Mouse (Mus musculus) ES-Bruce4 (cell line): ENCODE measurements around the gene Podxl2. TPM values are rescaled to one million over a fixed set of nuclear protein-coding genes. Genes with fewer than 3 reads are reported as not detected.

Experiments
- H3K27ac ChIP-seq: 2 replicates; pipeline ENCODE4 v1.5.1; 2012; ENCODE audit warnings: low read length, inconsistent platforms; ENCODE audit not compliant: insufficient read depth
- H3K27me3 ChIP-seq: 2 replicates; pipeline ENCODE4 v1.6.1; 2012; ENCODE audit warnings: mild to moderate bottlenecking, low read length, inconsistent platforms; ENCODE audit not compliant: control insufficient read depth, poor library complexity, insufficient read depth, severe bottlenecking
- H3K36me3 ChIP-seq: 2 replicates; pipeline ENCODE4 v1.6.1; 2012; ENCODE audit warnings: inconsistent platforms, mild to moderate bottlenecking, low read length, moderate library complexity; ENCODE audit not compliant: control insufficient read depth, poor library complexity, insufficient read depth, severe bottlenecking
- H3K4me1 ChIP-seq: one replicate; pipeline ENCODE4 v1.8.1; 2011; ENCODE audit warnings: low read length; ENCODE audit not compliant: control insufficient read depth, insufficient read depth
- H3K4me3 ChIP-seq: 2 replicates; pipeline ENCODE4 v1.5.1; 2011; ENCODE audit warnings: low read depth, mild to moderate bottlenecking, low read length
- H3K9ac ChIP-seq: 2 replicates; pipeline ENCODE4 v1.6.1; 2012; ENCODE audit warnings: low read depth, mild to moderate bottlenecking, inconsistent platforms; ENCODE audit not compliant: poor library complexity, severe bottlenecking
- H3K9me3 ChIP-seq: replicated peaks from 2 replicates; pipeline ENCODE4 v1.6.1; 2012; ENCODE audit warnings: mild to moderate bottlenecking, low read length, inconsistent platforms; ENCODE audit not compliant: control insufficient read depth, poor library complexity, insufficient read depth, severe bottlenecking
- CTCF ChIP-seq: IDR thresholded peaks from one replicate; pipeline ENCODE4 v1.8.1; 2011; ENCODE audit warnings: low read depth, low read length
- EP300 ChIP-seq: IDR thresholded peaks from 2 replicates; pipeline ENCODE4 v1.6.1; 2011; ENCODE audit warnings: low read depth, low read length; ENCODE audit not compliant: insufficient read depth
- POLR2A ChIP-seq: IDR thresholded peaks from one replicate; pipeline ENCODE4 v1.8.1; 2011; ENCODE audit warnings: low read length; ENCODE audit not compliant: insufficient read depth
- polyA plus RNA-seq: library from polyadenylated mRNA; stranded (reverse); fragments of >200 nt; gene quantifications from 2 replicates; pipeline ENCODE4 v1.2.4, GENCODE M21; 2011; ENCODE audit warnings: low read depth; ENCODE audit not compliant: missing spikeins, insufficient read depth, insufficient read length

Gene Podxl2
- polyA plus RNA-seq, 1 experiment: 1.2 TPM

DNA sequence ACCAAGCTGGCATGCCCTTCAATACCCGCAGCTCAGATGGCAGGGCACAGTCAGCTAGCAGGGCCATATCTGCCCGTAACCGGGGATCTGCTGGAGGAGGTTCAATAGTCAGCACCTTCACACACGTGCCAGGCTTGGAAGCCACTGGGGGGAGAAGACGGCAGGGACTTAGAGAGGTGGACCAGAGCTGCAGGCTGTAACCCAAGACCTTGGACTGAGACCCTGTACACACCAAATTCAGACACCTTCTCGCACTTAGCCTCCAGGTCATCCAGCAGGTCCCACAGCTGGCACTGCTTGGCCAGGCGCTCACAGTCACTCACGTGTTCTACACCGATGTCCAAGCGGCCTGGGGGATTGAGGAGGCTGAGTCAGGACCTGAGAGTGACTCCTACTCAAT lies 36.2 kb downstream of the Podxl2 start:
- Histone ChIP-seq H3K4me1 (peaks cover 5% of the 10 kb centered on the region), H3K27me3 (no peaks in the 10 kb centered on the region), H3K9me3 (no peaks in the 10 kb centered on the region), H3K36me3 (no peaks in the 10 kb centered on the region), H3K27ac (no peak overlapping the region), H3K9ac (no peak overlapping the region), H3K4me3 (no peak overlapping the region)
- TF ChIP-seq POLR2A: no peak
- no peak for TF ChIP-seq EP300
- no peak for TF ChIP-seq CTCF

DNA sequence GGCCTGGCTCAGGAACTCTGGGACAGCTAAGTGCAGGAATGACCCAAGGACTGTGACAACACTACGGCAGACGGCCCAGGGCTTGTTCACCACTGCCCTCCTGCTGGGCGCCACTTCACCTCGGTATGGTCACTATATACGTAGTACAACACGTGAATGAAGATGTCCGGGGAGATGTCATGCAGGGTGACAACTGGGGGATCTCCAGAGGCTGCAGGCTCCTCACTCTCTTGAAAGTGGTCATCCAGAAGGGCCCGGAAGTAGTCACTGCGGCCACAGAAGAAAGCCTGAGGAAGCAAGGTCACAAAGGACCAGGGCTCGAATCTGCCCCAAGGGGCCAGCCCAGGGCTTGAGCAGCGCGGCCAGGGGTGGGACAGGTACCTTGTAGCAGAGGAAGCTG lies 36.8 kb downstream of the Podxl2 start:
- no peak overlapping the region for H3K4me3 ChIP-seq
- peaks cover 5% of the 10 kb centered on the region for H3K4me1 ChIP-seq
- no peak overlapping the region for H3K9ac ChIP-seq
- H3K27ac ChIP-seq: no peak overlapping the region
- no peaks in the 10 kb centered on the region for H3K9me3 ChIP-seq
- TF ChIP-seq EP300 (no peak), CTCF (no peak), POLR2A (no peak)
- no peaks in the 10 kb centered on the region for H3K36me3 ChIP-seq
- H3K27me3 ChIP-seq: no peaks in the 10 kb centered on the region

- no peaks in the 10 kb centered on the region for H3K9me3 ChIP-seq
- no peak overlapping the region for H3K4me3 ChIP-seq
- TF ChIP-seq EP300 (no peak), CTCF (no peak), POLR2A (no peak)
- H3K27me3 ChIP-seq: no peaks in the 10 kb centered on the region
- peaks cover 5% of the 10 kb centered on the region for H3K4me1 ChIP-seq
- H3K36me3 ChIP-seq: no peaks in the 10 kb centered on the region
- H3K9ac ChIP-seq: no peak overlapping the region
- no peak overlapping the region for H3K27ac ChIP-seq
Observed at GRCm38 (mm10) chr6:88836178-88836819, 38.5 kb downstream of the Podxl2 start.

- peaks cover 5% of the 10 kb centered on the region for H3K4me1 ChIP-seq
- H3K4me3 ChIP-seq: no peak overlapping the region
- H3K27me3 ChIP-seq: no peaks in the 10 kb centered on the region
- TF ChIP-seq POLR2A (no peak), EP300 (no peak)
- H3K9me3 ChIP-seq: no peaks in the 10 kb centered on the region
- no peaks in the 10 kb centered on the region for H3K36me3 ChIP-seq
- H3K27ac ChIP-seq: no peak overlapping the region
- no peak overlapping the region for H3K9ac ChIP-seq
Observed at GRCm38 (mm10) chr6:88835047-88835446, 39.8 kb downstream of the Podxl2 start.

DNA sequence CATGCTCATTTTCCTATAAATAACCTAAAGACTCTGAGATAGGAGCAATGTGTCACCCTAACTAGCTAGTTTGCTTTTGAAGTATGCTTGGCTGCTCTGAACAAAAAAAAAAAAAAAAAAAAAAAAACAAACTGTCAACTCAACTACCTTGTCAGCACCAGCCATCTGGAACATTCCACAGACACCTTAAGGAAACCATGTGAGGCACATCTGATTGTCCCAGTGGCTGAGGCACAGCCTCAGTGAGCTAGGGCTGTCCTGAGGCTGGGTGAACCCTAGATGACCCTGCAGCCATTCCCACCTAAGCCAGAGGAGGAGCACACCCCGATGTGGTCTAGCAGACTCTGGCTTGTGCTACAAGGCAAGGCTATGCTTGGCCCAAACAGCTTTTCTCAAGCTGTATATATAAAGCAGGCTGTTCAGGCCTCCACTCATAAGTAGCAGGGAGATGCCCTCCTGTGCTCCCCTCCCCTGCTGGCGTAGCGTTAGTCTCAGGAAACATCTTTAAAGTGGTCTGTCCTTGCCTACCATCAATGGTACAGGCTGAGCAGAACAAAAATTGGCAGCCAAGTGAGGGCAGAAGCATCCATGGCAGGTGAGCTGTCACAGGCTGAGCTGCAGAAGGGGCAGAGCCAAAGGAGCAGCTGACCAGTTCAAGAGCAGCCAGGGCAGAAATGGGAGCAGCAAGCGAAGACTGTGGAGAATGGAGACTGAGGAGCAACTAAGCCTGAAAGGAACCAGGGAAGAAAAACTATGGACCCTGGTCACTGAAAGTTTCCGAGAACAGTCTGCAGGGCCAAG lies 41.3 kb downstream of the Podxl2 start:
- Histone ChIP-seq H3K27me3 (no peaks in the 10 kb centered on the region), H3K4me1 (peaks cover 5% of the 10 kb centered on the region), H3K9ac (no peak overlapping the region), H3K9me3 (no peaks in the 10 kb centered on the region), H3K4me3 (no peak overlapping the region), H3K36me3 (no peaks in the 10 kb centered on the region), H3K27ac (no peak overlapping the region)
- no peak for TF ChIP-seq POLR2A
- no peak for TF ChIP-seq CTCF
- no peak for TF ChIP-seq EP300

- no peaks in the 10 kb centered on the region for H3K36me3 ChIP-seq
- no peaks in the 10 kb centered on the region for H3K9me3 ChIP-seq
- H3K27me3 ChIP-seq: no peaks in the 10 kb centered on the region
- H3K4me3 ChIP-seq: peak overlapping the region; percentile 35
- no peak overlapping the region for H3K27ac ChIP-seq
- no peak overlapping the region for H3K9ac ChIP-seq
- peaks cover 5% of the 10 kb centered on the region for H3K4me1 ChIP-seq
- TF ChIP-seq CTCF (no peak), EP300 (no peak), POLR2A (peak; percentile 82)
Observed at GRCm38 (mm10) chr6:88832663-88833062, 42.2 kb downstream of the Podxl2 start.
